Mouse (Mus musculus) lung, embryonic 16.5 days (tissue): ENCODE measurements at regions not wholly inside any gene's neighbourhood (a gene's known extent, or its start where the extent isn't known, plus 50 kb on each side); places are given as distances from the start of the nearest gene placed in this dataset.

Source experiments
- ATAC-seq: fragments of 200-750 bp; cut with Nextera tagmentation; 2 replicates; pipeline ENCODE4 v1.8.0; 2017; ENCODE audit warnings: low read depth, mild to moderate bottlenecking, moderate library complexity
- H3K27ac ChIP-seq: fragments of 300-500 bp; sonication (generic); 2 replicates; pipeline ENCODE4 v1.5.1; 2014; ENCODE audit warnings: mild to moderate bottlenecking, control low read depth, low read length
- H3K27me3 ChIP-seq: fragments of 300-500 bp; sonication (generic); 2 replicates; pipeline ENCODE4 v1.6.1; 2014; ENCODE audit warnings: low read depth, low read length, mixed read lengths; ENCODE audit not compliant: control insufficient read depth, insufficient read depth
- H3K36me3 ChIP-seq: fragments of 300-500 bp; sonication (generic); 2 replicates; pipeline ENCODE4 v1.6.1; 2014; ENCODE audit warnings: low read length; ENCODE audit not compliant: control insufficient read depth, insufficient read depth
- H3K4me1 ChIP-seq: fragments of 300-500 bp; sonication (generic); replicated peaks from 2 replicates; pipeline ENCODE4 v1.6.1; 2014; ENCODE audit warnings: low read length, mixed read lengths; ENCODE audit not compliant: control insufficient read depth, insufficient read depth
- H3K4me2 ChIP-seq: fragments of 300-500 bp; sonication (generic); 2 replicates; pipeline ENCODE4 v1.6.1; 2014; ENCODE audit warnings: low read depth, low read length, control low read depth
- H3K4me3 ChIP-seq: fragments of 300-500 bp; sonication (generic); 2 replicates; pipeline ENCODE4 v1.5.1; 2014; ENCODE audit warnings: mild to moderate bottlenecking, low read length, control low read depth
- H3K9ac ChIP-seq: fragments of 300-500 bp; sonication (generic); 2 replicates; pipeline ENCODE4 v1.6.1; 2014; ENCODE audit warnings: low read length, control low read depth
- H3K9me3 ChIP-seq: fragments of 300-500 bp; sonication (generic); 2 replicates; pipeline ENCODE4 v1.6.1; 2016; ENCODE audit warnings: low read length; ENCODE audit not compliant: control insufficient read depth
- WGBS: fragments of 180-500 bp; shearing (Covaris S2); extraction: QIAGEN DNeasy Blood & Tissue Kit; methylation state at CpG from one replicate; pipeline ENCODE4 v1.1.7; 2014; 5-methylcytosine and 5-hydroxymethylcytosine counted together

DNA sequence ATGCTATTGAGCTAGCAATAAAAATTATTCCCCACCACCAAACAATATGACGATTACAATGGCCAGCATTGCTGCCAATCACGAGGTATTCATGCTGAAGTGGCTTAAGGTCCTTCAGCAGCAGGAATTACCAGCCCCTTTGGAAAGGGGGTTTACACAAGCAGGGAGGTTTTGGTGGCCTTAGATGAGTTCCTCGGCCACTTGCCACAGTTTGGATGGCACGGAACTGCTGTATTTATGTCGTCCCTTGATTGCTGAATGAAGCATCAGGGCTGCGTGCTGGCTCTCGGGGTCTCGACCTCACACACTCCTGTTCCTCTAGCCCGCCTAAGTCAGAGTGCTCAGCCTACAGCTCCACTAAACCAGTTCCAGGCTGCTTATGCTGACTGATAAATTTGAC is 361.2 kb upstream of the Nfe2l3 start:
- Histone ChIP-seq H3K4me3 (no peak overlapping the region), H3K27me3 (no peaks in the 10 kb centered on the region), H3K36me3 (no peaks in the 10 kb centered on the region), H3K4me1 (peaks cover 13% of the 10 kb centered on the region), H3K9me3 (no peaks in the 10 kb centered on the region), H3K27ac (no peak overlapping the region), H3K9ac (no peak overlapping the region), H3K4me2 (no peak overlapping the region)
- ATAC-seq: no peak
- 42% methylated on average over 9 of the region's 9 CpGs for WGBS

DNA sequence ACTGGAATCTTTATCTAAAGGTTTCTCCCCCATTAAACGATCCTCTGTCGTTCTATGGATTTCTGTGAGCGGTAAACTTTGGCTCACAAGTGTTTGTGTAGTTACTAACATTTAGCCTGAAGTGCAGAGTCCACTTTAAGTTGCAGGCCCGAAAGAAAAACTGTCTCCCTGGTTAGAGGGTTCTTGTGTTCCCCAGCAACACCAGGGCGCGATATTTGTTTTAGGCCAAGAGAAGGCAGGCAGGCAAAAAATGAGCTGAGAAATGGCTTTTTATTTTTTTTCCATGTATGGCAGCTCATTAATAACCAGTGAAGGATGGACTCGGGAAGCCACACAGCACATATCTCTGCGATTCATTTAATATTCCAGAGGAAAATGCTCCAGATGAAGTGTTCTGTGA is 357.4 kb upstream of the Nfe2l3 start:
- H3K27me3 ChIP-seq: no peaks in the 10 kb centered on the region
- ATAC-seq: no peak
- 22% methylated on average over 8 of the region's 8 CpGs for WGBS

DNA sequence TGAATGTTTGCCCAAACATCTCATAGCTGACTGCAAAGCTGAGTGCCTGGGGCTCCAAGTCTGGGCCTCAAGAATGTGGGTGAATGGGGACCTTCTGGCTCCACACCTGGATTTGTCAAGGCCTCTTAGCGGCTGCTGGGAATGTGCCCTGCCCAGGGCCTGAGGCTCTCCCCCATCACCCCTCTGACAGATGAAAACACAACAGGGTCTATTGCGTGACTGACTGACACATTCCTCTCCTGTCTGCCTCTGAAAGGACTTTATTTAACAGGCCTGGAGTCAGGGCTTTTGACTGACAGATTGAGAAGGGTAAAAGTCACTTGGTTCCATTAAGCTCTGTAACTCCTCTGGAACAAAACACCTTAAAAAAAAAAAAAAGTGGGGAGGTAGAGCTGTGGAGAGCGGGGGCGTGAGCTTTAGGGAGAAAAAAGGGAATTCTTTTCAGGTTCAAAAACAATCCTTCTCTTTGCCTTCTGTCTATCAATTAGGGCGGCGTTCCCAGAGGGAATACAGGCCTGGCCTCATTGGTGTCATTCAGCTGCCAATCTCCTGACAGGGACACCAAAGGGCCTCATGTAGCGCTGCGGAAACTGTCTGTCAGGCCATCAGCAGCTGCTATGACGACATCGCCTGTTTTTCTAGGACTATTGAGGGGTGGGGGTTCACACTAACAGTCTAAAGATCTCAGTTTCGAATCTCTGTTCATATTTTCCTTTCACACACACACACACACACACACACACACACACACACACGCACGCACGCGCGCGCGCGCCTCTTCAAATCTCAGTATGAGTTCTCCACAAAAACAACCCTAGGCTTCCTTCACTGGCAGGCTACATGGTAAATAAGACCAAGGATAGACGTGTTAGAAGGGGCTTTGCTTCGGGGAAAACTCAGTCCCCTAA is 355.4 kb upstream of the Nfe2l3 start:
- Histone ChIP-seq H3K4me2 (no peak overlapping the region), H3K9ac (peak overlapping the region; percentile 11; the same call in 1 of the 2 replicates), H3K36me3 (no peaks in the 10 kb centered on the region), H3K27ac (peak overlapping the region; percentile 88), H3K27me3 (no peaks in the 10 kb centered on the region), H3K9me3 (no peaks in the 10 kb centered on the region), H3K4me3 (no peak overlapping the region), H3K4me1 (peaks cover 28% of the 10 kb centered on the region)
- peak; percentile 91 for ATAC-seq
- 66% methylated on average over 21 of the region's 21 CpGs for WGBS

More for the DNA sequence above, 357.4 kb upstream of the Nfe2l3 start:
- Histone ChIP-seq H3K9ac (peak overlapping the region; percentile 23; the same call in 1 of the 2 replicates), H3K36me3 (no peaks in the 10 kb centered on the region), H3K9me3 (no peaks in the 10 kb centered on the region), H3K4me3 (no peak overlapping the region), H3K27ac (peak overlapping the region; percentile 81), H3K4me1 (peaks cover 28% of the 10 kb centered on the region), H3K4me2 (no peak overlapping the region)

DNA sequence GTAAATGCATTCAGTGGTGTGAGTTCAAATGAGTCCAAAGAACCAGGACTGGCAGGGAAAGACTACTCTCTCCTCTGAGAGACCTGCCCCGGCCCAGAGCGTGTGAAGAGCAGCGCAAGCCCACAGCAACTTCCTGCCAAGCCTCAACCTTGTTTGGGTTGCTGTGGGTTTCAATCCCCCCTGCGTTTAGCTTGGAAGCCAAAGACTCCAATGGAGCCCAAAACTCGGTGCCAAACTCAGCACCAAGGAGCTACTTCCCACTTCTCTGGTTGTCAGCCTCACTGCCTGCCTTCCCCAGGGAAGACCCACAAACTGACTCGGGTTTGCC is 354.7 kb upstream of the Nfe2l3 start:
- H3K36me3 ChIP-seq: no peaks in the 10 kb centered on the region
- no peaks in the 10 kb centered on the region for H3K9me3 ChIP-seq
- peak overlapping the region; percentile 88 for H3K27ac ChIP-seq
- no peak overlapping the region for H3K4me2 ChIP-seq
- H3K27me3 ChIP-seq: no peaks in the 10 kb centered on the region
- H3K4me3 ChIP-seq: no peak overlapping the region
- peaks cover 28% of the 10 kb centered on the region for H3K4me1 ChIP-seq
- ATAC-seq: no peak
- WGBS: 33% methylated on average over 6 of the region's 6 CpGs
- H3K9ac ChIP-seq: peak overlapping the region; percentile 11; the same call in 1 of the 2 replicates

DNA sequence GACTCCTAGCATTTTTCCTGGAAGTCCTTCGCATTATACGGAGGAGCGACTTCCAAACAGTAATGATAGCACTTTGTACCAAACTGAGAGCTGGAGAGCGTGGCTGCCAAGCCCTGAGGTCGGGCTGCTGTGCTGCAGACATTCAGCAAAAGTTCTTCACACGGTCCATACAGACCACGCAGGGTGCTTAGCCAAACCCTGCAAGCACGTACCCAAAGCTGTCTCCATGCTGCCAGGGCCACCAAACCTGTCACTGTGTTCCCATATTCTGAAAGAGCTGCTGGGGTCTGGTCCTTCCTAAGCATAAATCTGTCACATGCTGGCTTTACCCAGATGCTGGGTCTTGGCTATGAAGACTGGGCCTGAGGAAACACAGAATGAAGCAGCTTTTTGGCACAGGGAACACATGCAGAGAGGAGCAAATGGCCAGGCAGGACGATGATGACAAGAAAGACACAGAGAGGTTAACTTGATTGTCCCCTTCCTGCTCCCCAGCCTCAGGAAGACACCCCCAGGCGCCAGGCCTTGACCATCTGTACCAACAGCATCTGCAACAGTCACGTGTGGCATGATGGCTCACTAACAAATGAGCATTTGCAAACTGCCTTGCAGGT is 354.0 kb upstream of the Nfe2l3 start:
- Histone ChIP-seq H3K9me3 (no peaks in the 10 kb centered on the region), H3K4me3 (no peak overlapping the region), H3K27me3 (no peaks in the 10 kb centered on the region), H3K9ac (no peak overlapping the region), H3K4me1 (peaks cover 28% of the 10 kb centered on the region), H3K27ac (no peak overlapping the region), H3K4me2 (no peak overlapping the region), H3K36me3 (no peaks in the 10 kb centered on the region)
- 61% methylated on average over 11 of the region's 11 CpGs for WGBS
- ATAC-seq: no peak

DNA sequence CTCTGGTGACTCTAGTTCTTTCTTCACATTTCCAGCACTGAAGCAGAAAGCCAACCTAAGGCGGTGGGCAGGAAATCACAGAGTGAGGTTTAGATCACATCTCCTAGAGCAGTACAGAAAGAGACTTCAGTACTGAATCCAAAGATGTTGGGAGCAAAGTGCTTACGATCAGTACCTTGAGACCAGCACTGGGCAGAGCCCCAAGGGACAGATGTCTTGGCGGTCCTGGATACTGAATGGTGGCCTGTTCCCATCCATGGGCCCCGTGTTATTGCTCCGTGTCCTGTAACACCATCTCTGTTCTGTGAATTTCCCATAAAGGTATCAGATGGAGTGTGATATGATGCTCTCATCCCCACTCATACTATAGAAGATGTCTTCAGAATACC is 353.5 kb upstream of the Nfe2l3 start:
- Histone ChIP-seq H3K27ac (no peak overlapping the region), H3K36me3 (no peaks in the 10 kb centered on the region), H3K9me3 (no peaks in the 10 kb centered on the region), H3K9ac (no peak overlapping the region), H3K27me3 (no peaks in the 10 kb centered on the region), H3K4me2 (no peak overlapping the region), H3K4me1 (peaks cover 28% of the 10 kb centered on the region), H3K4me3 (no peak overlapping the region)
- 93% methylated on average over 5 of the region's 5 CpGs for WGBS
- no peak for ATAC-seq

DNA sequence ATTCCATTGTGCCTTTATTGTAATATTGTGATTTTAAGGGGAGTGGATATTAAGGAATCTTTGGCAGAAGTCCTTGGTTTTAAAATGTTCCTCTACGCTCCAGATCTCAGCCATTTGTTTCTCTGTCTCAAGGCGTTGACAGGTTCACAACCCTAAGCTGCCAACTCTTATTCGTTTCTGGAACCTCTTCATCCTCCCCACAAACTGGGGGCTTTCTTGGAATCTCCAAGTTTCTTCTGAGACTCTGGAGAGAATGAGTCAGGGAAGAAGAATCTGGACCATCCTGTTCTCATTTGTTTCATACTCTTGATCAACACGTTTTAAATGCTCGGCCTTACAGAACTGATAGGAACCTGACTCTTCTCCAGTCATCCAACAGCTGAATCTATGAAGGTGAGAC is 351.4 kb upstream of the Nfe2l3 start:
- no peak overlapping the region for H3K27ac ChIP-seq
- H3K4me3 ChIP-seq: no peak overlapping the region
- H3K27me3 ChIP-seq: no peaks in the 10 kb centered on the region
- H3K9me3 ChIP-seq: no peaks in the 10 kb centered on the region
- H3K4me1 ChIP-seq: peaks cover 15% of the 10 kb centered on the region
- ATAC-seq: no peak
- 48% methylated on average over 5 of the region's 5 CpGs for WGBS
- no peaks in the 10 kb centered on the region for H3K36me3 ChIP-seq
- no peak overlapping the region for H3K4me2 ChIP-seq
- H3K9ac ChIP-seq: no peak overlapping the region

DNA sequence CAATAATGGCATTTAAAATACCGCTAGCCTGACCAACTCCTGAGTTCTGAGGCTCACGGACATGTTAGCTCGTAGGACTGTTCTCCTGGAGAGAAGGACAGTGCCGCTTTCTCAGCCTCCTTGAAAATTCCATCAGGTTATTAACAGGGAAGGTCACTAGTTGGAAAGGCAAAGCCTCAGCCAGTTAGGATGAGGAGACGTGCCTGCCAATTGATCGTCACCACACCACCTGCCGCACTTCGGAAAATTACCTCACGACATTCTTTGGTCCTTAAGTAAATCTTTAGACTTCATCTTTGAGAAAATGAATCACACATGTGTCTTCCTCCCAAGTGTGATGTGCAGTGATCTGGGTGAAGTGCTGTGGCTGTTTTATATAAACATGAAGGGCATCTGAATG is 347.8 kb upstream of the Nfe2l3 start:
- Histone ChIP-seq H3K9ac (no peak overlapping the region), H3K4me3 (no peak overlapping the region), H3K4me1 (no peaks in the 10 kb centered on the region), H3K27ac (no peak overlapping the region), H3K36me3 (no peaks in the 10 kb centered on the region), H3K27me3 (no peaks in the 10 kb centered on the region), H3K9me3 (no peaks in the 10 kb centered on the region), H3K4me2 (no peak overlapping the region)
- no peak for ATAC-seq
- 58% methylated on average over 9 of the region's 9 CpGs for whole genome bisulfite sequencing

DNA sequence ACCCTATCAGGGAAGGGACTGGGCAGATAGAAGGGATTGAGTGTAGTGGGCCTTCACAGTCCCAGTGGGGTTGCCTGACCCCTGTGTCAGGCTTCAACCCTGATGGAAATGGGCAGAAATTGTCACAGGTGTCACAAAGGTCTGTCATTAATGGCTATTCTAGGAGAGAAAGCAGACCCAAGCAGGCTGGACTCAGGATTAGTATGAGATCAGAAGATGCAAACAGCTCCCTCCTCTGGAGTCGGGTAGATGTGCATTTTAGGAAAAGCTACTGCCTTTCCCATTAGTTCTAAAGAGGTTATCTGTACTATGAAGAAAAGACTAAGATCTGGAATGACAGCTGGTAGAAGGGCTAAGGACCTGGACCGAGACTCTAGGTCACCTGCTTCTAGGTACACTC is 346.9 kb upstream of the Nfe2l3 start:
- Histone ChIP-seq H3K9ac (no peak overlapping the region), H3K4me2 (no peak overlapping the region)

More for the DNA sequence above, 346.9 kb upstream of the Nfe2l3 start:
- no peak overlapping the region for H3K27ac ChIP-seq
- H3K36me3 ChIP-seq: no peaks in the 10 kb centered on the region
- WGBS: 46% methylated on average over 2 of the region's 2 CpGs
- H3K4me3 ChIP-seq: no peak overlapping the region
- no peaks in the 10 kb centered on the region for H3K27me3 ChIP-seq
- ATAC-seq: no peak
- H3K9me3 ChIP-seq: no peaks in the 10 kb centered on the region
- H3K4me1 ChIP-seq: no peaks in the 10 kb centered on the region
